Mouse (Mus musculus): ENCODE measurements around the gene Olfr224. TPM values are rescaled to one million over a fixed set of nuclear protein-coding genes. Genes with fewer than 3 reads are reported as not detected.

Gene Olfr224
- polyA plus RNA-seq, 1 experiment = 0.69 TPM

- no peak for DNase-seq
Observed at GRCm38 (mm10) chr11:58606177-58606919, 36.0 kb upstream of the Olfr224 start.

GRCm38 (mm10) chr11:58605228-58605627 lies 34.9 kb upstream of the Olfr224 start:
- H3K27ac ChIP-seq (ENCODE audit: control insufficient read depth, insufficient read depth, low read length) = no peak overlapping the region
- no peak for DNase-seq
- no peaks in the 10 kb centered on the region for H3K36me3 ChIP-seq (ENCODE audit: control insufficient read depth, insufficient read depth, low read length)
- no peak for TF ChIP-seq POLR2A (IDR thresholded peaks at IDR 0.05; ENCODE audit: control insufficient read depth, extremely low read depth, insufficient read depth, low read length, poor library complexity)
- TF ChIP-seq CTCF (IDR thresholded peaks at IDR 0.05; ENCODE audit: borderline replicate concordance, control insufficient read depth, extremely low read depth, insufficient read depth, low read length, poor library complexity) = no peak
- no peaks in the 10 kb centered on the region for H3K27me3 ChIP-seq (ENCODE audit: control insufficient read depth, insufficient read depth, low read length)
- 90% methylated on average over 3 of the region's 3 CpGs for WGBS
- H3K4me3 ChIP-seq (ENCODE audit: control insufficient read depth, insufficient read depth, low read length) = no peak overlapping the region
- H3K4me1 ChIP-seq (replicated peaks; ENCODE audit: control insufficient read depth, insufficient read depth, low read length) = no peaks in the 10 kb centered on the region

More at GRCm38 (mm10) chr11:58606177-58606919, 36.0 kb upstream of the Olfr224 start:
- Histone ChIP-seq H3K27me3 (ENCODE audit: control insufficient read depth, insufficient read depth, low read length) (no peaks in the 10 kb centered on the region), H3K36me3 (ENCODE audit: control insufficient read depth, insufficient read depth, low read length) (no peaks in the 10 kb centered on the region), H3K27ac (ENCODE audit: control insufficient read depth, insufficient read depth, low read length) (no peak overlapping the region), H3K4me1 (replicated peaks; ENCODE audit: control insufficient read depth, insufficient read depth, low read length) (no peaks in the 10 kb centered on the region), H3K4me3 (ENCODE audit: control insufficient read depth, insufficient read depth, low read length) (no peak overlapping the region)
- WGBS = 93% methylated on average over 12 of the region's 12 CpGs
- TF ChIP-seq CTCF (IDR thresholded peaks at IDR 0.05; ENCODE audit: borderline replicate concordance, control insufficient read depth, extremely low read depth, insufficient read depth, low read length, poor library complexity) = no peak

GRCm38 (mm10) chr11:58604688-58605087 lies 34.3 kb upstream of the Olfr224 start:
- Histone ChIP-seq H3K36me3 (ENCODE audit: control insufficient read depth, insufficient read depth, low read length) (no peaks in the 10 kb centered on the region), H3K4me1 (replicated peaks; ENCODE audit: control insufficient read depth, insufficient read depth, low read length) (no peaks in the 10 kb centered on the region), H3K4me3 (ENCODE audit: control insufficient read depth, insufficient read depth, low read length) (no peak overlapping the region), H3K27me3 (ENCODE audit: control insufficient read depth, insufficient read depth, low read length) (no peaks in the 10 kb centered on the region), H3K27ac (ENCODE audit: control insufficient read depth, insufficient read depth, low read length) (no peak overlapping the region)
- DNase-seq = no peak
- 30% methylated on average over 2 of the region's 2 CpGs for WGBS
- TF ChIP-seq CTCF (IDR thresholded peaks at IDR 0.05; ENCODE audit: borderline replicate concordance, control insufficient read depth, extremely low read depth, insufficient read depth, low read length, poor library complexity) (no peak), POLR2A (IDR thresholded peaks at IDR 0.05; ENCODE audit: control insufficient read depth, extremely low read depth, insufficient read depth, low read length, poor library complexity) (no peak)

GRCm38 (mm10) chr11:58602800-58603560 lies 32.6 kb upstream of the Olfr224 start:
- no peaks in the 10 kb centered on the region for H3K4me1 ChIP-seq (replicated peaks; ENCODE audit: control insufficient read depth, insufficient read depth, low read length)
- no peak overlapping the region for H3K4me3 ChIP-seq (ENCODE audit: control insufficient read depth, insufficient read depth, low read length)
- no peak for DNase-seq
- TF ChIP-seq CTCF (IDR thresholded peaks at IDR 0.05; ENCODE audit: borderline replicate concordance, control insufficient read depth, extremely low read depth, insufficient read depth, low read length, poor library complexity) = no peak
- no peaks in the 10 kb centered on the region for H3K36me3 ChIP-seq (ENCODE audit: control insufficient read depth, insufficient read depth, low read length)
- no peaks in the 10 kb centered on the region for H3K27me3 ChIP-seq (ENCODE audit: control insufficient read depth, insufficient read depth, low read length)
- H3K27ac ChIP-seq (ENCODE audit: control insufficient read depth, insufficient read depth, low read length) = no peak overlapping the region
- WGBS = 86% methylated on average over 6 of the region's 6 CpGs

- no peak for TF ChIP-seq POLR2A (IDR thresholded peaks at IDR 0.05; ENCODE audit: control insufficient read depth, extremely low read depth, insufficient read depth, low read length, poor library complexity)
- TF ChIP-seq CTCF (IDR thresholded peaks at IDR 0.05; ENCODE audit: borderline replicate concordance, control insufficient read depth, extremely low read depth, insufficient read depth, low read length, poor library complexity) = no peak
- Histone ChIP-seq H3K27me3 (ENCODE audit: control insufficient read depth, insufficient read depth, low read length) (no peaks in the 10 kb centered on the region), H3K36me3 (ENCODE audit: control insufficient read depth, insufficient read depth, low read length) (no peaks in the 10 kb centered on the region), H3K4me1 (replicated peaks; ENCODE audit: control insufficient read depth, insufficient read depth, low read length) (no peaks in the 10 kb centered on the region), H3K4me3 (ENCODE audit: control insufficient read depth, insufficient read depth, low read length) (no peak overlapping the region), H3K27ac (ENCODE audit: control insufficient read depth, insufficient read depth, low read length) (no peak overlapping the region)
- DNase-seq = no peak
Observed at GRCm38 (mm10) chr11:58602062-58602461, 31.7 kb upstream of the Olfr224 start.

GRCm38 (mm10) chr11:58597837-58598236 lies 27.5 kb upstream of the Olfr224 start:
- Histone ChIP-seq H3K4me1 (replicated peaks; ENCODE audit: control insufficient read depth, insufficient read depth, low read length) (no peaks in the 10 kb centered on the region), H3K4me3 (ENCODE audit: control insufficient read depth, insufficient read depth, low read length) (no peak overlapping the region), H3K27ac (ENCODE audit: control insufficient read depth, insufficient read depth, low read length) (no peak overlapping the region), H3K36me3 (ENCODE audit: control insufficient read depth, insufficient read depth, low read length) (no peaks in the 10 kb centered on the region), H3K27me3 (ENCODE audit: control insufficient read depth, insufficient read depth, low read length) (no peaks in the 10 kb centered on the region)
- 88% methylated on average over 13 of the region's 13 CpGs for WGBS
- TF ChIP-seq POLR2A (IDR thresholded peaks at IDR 0.05; ENCODE audit: control insufficient read depth, extremely low read depth, insufficient read depth, low read length, poor library complexity) (no peak), CTCF (IDR thresholded peaks at IDR 0.05; ENCODE audit: borderline replicate concordance, control insufficient read depth, extremely low read depth, insufficient read depth, low read length, poor library complexity) (no peak)
- DNase-seq = no peak

Data from thymus, adult 2 months (tissue).